Mouse (Mus musculus) kidney, embryonic 15.5 days (tissue): ENCODE results near the gene Arl6ip4. TPM values are rescaled to one million over a fixed set of nuclear protein-coding genes. Genes with fewer than 3 reads are reported as not detected.

ENCODE experiments used
- ATAC-seq: fragments of 200-750 bp; cut with Nextera tagmentation; replicated peaks from 2 replicates; pipeline ENCODE4 v1.8.0; 2017; ENCODE audit warnings: moderate TSS enrichment; ENCODE audit not compliant: low FRiP score
- H3K27ac ChIP-seq: fragments of 300-500 bp; sonication (generic); 2 replicates; pipeline ENCODE4 v1.5.1; 2015; ENCODE audit warnings: mild to moderate bottlenecking, inconsistent platforms
- H3K27me3 ChIP-seq: fragments of 300-500 bp; sonication (generic); 2 replicates; pipeline ENCODE4 v1.6.1; 2015; ENCODE audit warnings: inconsistent platforms
- H3K36me3 ChIP-seq: fragments of 300-500 bp; sonication (generic); 2 replicates; pipeline ENCODE4 v1.6.1; 2015; ENCODE audit warnings: inconsistent platforms
- H3K4me1 ChIP-seq: fragments of 300-500 bp; sonication (generic); 2 replicates; pipeline ENCODE4 v1.6.1; 2015; ENCODE audit warnings: inconsistent platforms
- H3K4me2 ChIP-seq: fragments of 300-500 bp; sonication (generic); 2 replicates; pipeline ENCODE4 v1.6.1; 2015; ENCODE audit warnings: moderate library complexity, mild to moderate bottlenecking, inconsistent platforms
- H3K4me3 ChIP-seq: fragments of 300-500 bp; sonication (generic); replicated peaks from 2 replicates; pipeline ENCODE4 v1.5.1; 2015; ENCODE audit warnings: mild to moderate bottlenecking, inconsistent platforms
- H3K9ac ChIP-seq: fragments of 300-500 bp; sonication (generic); 2 replicates; pipeline ENCODE4 v1.6.1; 2015; ENCODE audit warnings: mild to moderate bottlenecking, inconsistent platforms
- H3K9me3 ChIP-seq: fragments of 300-500 bp; sonication (generic); replicated peaks from 2 replicates; pipeline ENCODE4 v1.6.1; 2016; ENCODE audit warnings: inconsistent platforms
- WGBS: fragments of 180-500 bp; shearing (Covaris S2); methylation state at CpG from one replicate; pipeline ENCODE4 v1.1.7; 2015; ENCODE audit warnings: mixed read lengths; 5-methylcytosine and 5-hydroxymethylcytosine counted together
- polyA plus RNA-seq: library from polyadenylated mRNA; unstranded; fragments of >200 nt; fragmentation: Nextera tagmentation; extraction: Ambion mirVana; gene quantifications from 2 replicates; pipeline ENCODE4 v1.2.1, GENCODE M21; 2015

Gene Arl6ip4
- polyA plus RNA-seq = 101 and 108 TPM in 2 replicates

DNA sequence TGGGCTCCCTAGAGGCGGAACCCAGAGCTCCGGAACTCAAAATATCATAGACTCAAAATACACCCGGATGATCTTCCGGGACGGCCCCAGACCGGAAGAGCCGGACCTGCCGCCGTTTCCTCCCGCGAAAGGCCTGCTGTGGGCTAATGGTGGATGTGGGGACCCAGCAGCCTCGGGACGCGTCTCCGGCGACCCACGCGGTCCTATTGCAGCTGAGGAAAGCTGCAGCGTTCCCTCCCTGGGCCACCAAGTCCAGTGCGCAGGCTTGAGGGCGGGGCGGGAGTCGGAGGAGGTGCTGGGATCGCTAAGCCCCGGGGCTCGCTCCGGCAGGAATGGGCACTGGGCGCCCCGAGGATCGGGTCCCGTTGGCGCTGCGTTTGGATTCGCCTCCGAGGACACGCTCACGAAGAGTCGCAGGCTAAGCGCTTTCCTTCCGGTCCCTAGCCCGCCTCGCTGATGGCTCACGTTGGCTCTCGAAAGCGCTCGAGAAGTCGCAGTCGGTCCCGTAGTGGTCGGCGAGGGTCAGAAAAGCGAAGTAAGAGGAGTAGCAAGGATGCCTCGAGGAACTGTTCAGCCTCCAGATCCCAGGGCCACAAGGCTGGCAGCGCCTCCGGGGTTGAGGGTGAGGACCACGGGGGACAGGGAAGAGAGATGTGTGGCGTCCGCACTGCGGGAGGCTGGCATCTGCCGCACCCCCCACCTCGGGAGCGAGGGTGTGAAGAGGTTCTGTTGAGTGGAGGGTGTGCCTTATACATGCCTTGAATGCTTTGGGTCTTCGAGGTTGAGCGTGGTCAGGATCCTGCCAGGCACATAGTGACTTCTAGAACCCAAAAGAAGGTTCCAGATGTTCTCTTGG lies at the start of gene Arl6ip4:
TSS of gene Arl6ip4 (plus strand) at position 100 of the 856 bp plus-strand sequence.
- ATAC-seq = no peak
- Histone ChIP-seq H3K36me3 (peaks cover 53% of the 10 kb centered on the region), H3K27ac (peak within 1 kb of the TSS; percentile 86), H3K4me3 (peak within 1 kb of the TSS; percentile 98), H3K9me3 (no peaks in the 10 kb centered on the region), H3K27me3 (no peaks in the 10 kb centered on the region), H3K9ac (peak within 1 kb of the TSS; percentile 96), H3K4me1 (peaks cover 36% of the 10 kb centered on the region), H3K4me2 (peak within 1 kb of the TSS; percentile 93)
- 1% methylated on average over 64 of the region's 64 CpGs for WGBS

- H3K4me1 ChIP-seq = peaks cover 27% of the 10 kb centered on the region
- H3K4me2 ChIP-seq = no peak overlapping the region
- no peak overlapping the region for H3K27ac ChIP-seq
- H3K27me3 ChIP-seq = no peaks in the 10 kb centered on the region
- 72% methylated on average over 3 of the region's 3 CpGs for WGBS
- H3K4me3 ChIP-seq = no peak overlapping the region
- ATAC-seq = no peak
- no peaks in the 10 kb centered on the region for H3K36me3 ChIP-seq
- H3K9ac ChIP-seq = no peak overlapping the region
- H3K9me3 ChIP-seq = no peaks in the 10 kb centered on the region
Measured at GRCm38 (mm10) chr5:124069657-124070056, 46.2 kb upstream of the Arl6ip4 start.

DNA sequence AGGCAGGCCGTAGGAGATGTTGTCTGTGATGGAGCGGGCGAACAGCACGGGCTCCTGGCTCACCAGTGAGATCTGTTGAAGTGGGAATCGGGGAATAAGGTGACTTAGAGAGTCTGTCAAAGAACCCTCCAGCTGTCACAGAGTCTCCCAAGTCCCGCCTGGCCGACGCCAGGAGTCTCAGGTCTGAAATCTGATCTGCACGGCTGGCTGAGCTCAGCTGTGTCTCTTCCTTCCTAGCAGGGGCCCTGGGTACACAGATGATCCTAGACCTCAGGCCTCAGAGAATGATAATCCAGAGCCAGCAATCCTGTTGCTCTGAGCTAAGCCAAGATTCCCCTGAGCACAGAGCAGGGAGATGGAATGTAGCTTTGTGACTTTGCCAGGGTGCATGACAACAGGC lies 42.2 kb upstream of the Arl6ip4 start:
- Histone ChIP-seq H3K27ac (peak overlapping the region; percentile 68; the same call in 1 of the 2 replicates), H3K9ac (no peak overlapping the region), H3K27me3 (no peaks in the 10 kb centered on the region), H3K4me2 (no peak overlapping the region), H3K9me3 (no peaks in the 10 kb centered on the region), H3K4me3 (no peak overlapping the region), H3K36me3 (no peaks in the 10 kb centered on the region), H3K4me1 (peaks cover 54% of the 10 kb centered on the region)
- peak; percentile 67 for ATAC-seq
- 33% methylated on average over 9 of the region's 9 CpGs for WGBS

DNA sequence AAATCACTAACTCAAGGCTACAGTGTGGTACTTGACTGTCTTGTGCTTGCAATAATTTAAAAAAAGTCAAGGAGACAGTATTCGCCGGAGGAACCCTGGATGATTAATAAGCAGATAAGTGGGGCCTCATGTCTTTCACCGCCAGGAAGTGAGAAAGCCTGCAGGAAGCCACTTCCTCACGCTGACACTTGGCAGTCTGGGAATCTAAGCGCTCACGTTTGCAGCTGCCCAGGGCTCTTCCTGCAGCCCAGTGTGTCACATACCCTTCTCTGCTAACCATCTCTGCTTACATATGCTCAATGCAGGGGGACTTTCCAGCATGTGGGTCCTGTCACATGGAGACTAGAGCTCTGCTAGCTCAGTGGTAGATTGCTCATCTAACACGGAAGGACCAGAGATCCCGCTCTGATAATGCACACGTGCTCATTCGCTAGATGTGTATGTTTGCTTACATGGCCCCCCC lies 41.0 kb upstream of the Arl6ip4 start:
- Histone ChIP-seq H3K4me2 (no peak overlapping the region), H3K36me3 (no peaks in the 10 kb centered on the region), H3K27me3 (no peaks in the 10 kb centered on the region), H3K27ac (peak overlapping the region; percentile 22; the same call in 1 of the 2 replicates), H3K4me1 (peaks cover 54% of the 10 kb centered on the region), H3K4me3 (no peak overlapping the region), H3K9ac (no peak overlapping the region), H3K9me3 (no peaks in the 10 kb centered on the region)
- ATAC-seq = 0 out of 2 replicates have a peak, but pooled peaks have one; percentile 1
- WGBS = 39% methylated on average over 10 of the region's 10 CpGs

GRCm38 (mm10) chr5:124075716-124076115 lies 40.2 kb upstream of the Arl6ip4 start:
- no peaks in the 10 kb centered on the region for H3K9me3 ChIP-seq
- H3K27me3 ChIP-seq = no peaks in the 10 kb centered on the region
- H3K4me1 ChIP-seq = peaks cover 52% of the 10 kb centered on the region
- ATAC-seq = no peak
- H3K4me2 ChIP-seq = no peak overlapping the region
- no peak overlapping the region for H3K9ac ChIP-seq
- H3K36me3 ChIP-seq = no peaks in the 10 kb centered on the region
- 66% methylated on average over 9 of the region's 9 CpGs for WGBS
- peak overlapping the region; percentile 37; the same call in 1 of the 2 replicates for H3K27ac ChIP-seq
- H3K4me3 ChIP-seq = no peak overlapping the region

DNA sequence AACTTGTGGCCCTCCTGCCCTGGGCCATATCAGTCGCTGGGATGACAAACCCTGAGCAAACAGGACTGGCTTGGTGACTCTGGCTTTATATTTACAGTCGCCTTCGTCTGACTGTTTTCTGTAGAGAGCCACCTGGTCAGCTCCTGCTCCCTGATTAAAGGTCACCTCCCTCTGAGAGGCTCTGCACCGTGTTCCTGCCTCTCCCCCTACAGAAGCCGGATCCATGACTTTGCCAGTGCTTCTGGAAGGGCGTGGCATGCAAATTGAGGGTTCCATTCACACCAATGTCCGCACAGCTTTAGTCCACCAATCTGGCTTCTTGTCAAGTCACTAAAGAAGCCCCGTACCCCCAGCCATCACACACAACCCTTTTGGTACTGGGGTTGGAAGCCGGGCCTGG lies 39.3 kb upstream of the Arl6ip4 start:
- Histone ChIP-seq H3K4me3 (no peak overlapping the region), H3K36me3 (no peaks in the 10 kb centered on the region), H3K27me3 (no peaks in the 10 kb centered on the region), H3K9me3 (no peaks in the 10 kb centered on the region), H3K27ac (peak overlapping the region; percentile 10; the same call in 1 of the 2 replicates), H3K4me2 (no peak overlapping the region), H3K4me1 (peaks cover 45% of the 10 kb centered on the region), H3K9ac (no peak overlapping the region)
- no peak for ATAC-seq
- 50% methylated on average over 9 of the region's 9 CpGs for WGBS

GRCm38 (mm10) chr5:124077241-124077640 lies 38.6 kb upstream of the Arl6ip4 start:
- Histone ChIP-seq H3K27me3 (no peaks in the 10 kb centered on the region), H3K4me1 (peaks cover 41% of the 10 kb centered on the region), H3K36me3 (no peaks in the 10 kb centered on the region), H3K27ac (no peak overlapping the region), H3K9me3 (no peaks in the 10 kb centered on the region), H3K4me2 (no peak overlapping the region), H3K9ac (no peak overlapping the region), H3K4me3 (no peak overlapping the region)
- WGBS = 79% methylated on average over 13 of the region's 13 CpGs
- no peak for ATAC-seq

DNA sequence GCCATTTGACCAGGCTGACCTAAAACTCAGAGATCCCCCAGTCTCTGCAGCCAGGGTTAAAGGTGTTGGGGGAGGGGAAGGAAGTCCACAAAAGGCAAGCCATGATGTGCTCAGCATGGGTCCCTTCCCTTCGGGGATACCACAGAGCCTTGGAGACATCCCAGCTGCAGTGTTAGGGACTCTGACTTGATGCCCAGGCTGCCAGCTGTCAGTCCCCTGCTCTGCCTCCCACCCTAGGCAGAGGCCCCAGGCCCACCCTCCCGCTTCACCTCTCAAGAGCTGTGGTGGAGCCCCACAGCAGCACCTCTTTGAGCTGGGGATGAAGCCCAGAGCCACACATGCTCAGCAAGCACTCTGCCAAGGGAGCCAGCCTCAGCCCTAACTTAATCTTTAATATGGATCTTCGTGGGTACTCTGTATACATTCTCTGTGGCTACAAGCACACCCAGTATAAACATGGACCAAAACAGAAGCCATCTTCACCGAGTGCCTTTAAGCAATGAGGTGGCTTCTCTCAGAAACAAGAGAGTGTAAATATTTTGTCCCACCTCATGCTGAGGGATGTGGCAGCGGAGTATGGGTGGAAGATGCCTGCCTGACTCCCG lies 37.9 kb upstream of the Arl6ip4 start:
- ATAC-seq = no peak
- 75% methylated on average over 6 of the region's 6 CpGs for WGBS
- no peak overlapping the region for H3K4me3 ChIP-seq
- no peaks in the 10 kb centered on the region for H3K36me3 ChIP-seq
- H3K9ac ChIP-seq = no peak overlapping the region
- H3K9me3 ChIP-seq = no peaks in the 10 kb centered on the region
- peaks cover 41% of the 10 kb centered on the region for H3K4me1 ChIP-seq
- H3K4me2 ChIP-seq = no peak overlapping the region
- no peaks in the 10 kb centered on the region for H3K27me3 ChIP-seq
- no peak overlapping the region for H3K27ac ChIP-seq

DNA sequence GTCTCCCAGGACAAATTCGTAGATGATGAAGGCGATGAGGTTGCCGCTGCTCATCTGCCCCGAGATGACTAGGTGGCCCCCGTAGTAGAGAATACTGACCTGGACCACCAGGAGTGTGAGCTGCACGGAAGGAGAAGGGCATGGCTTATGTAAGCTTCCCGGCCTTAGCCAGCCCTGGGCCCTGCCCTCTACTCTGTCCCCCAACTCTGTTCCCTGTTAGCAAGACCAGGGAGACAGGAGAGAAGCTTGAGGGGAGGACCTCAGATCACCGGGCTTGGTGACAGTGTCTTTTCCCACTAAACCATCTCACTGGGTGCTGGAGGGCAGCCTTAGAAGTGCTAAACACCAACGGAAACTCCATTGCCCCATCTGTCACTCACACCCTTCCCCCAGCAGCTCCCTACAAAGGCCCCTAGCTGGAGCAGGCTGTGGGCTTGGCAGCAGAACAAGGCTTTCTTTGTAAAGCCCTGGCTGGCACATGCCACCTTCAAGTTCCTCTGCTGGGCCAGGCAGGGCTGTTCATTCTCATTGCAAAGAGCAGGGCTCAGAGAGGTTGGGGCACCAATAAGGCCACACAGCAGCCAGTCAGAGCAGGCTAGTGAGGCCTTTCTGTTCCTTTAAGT lies 37.0 kb upstream of the Arl6ip4 start:
- WGBS = 58% methylated on average over 9 of the region's 9 CpGs
- ATAC-seq = no peak
- Histone ChIP-seq H3K36me3 (no peaks in the 10 kb centered on the region), H3K4me2 (no peak overlapping the region), H3K9me3 (no peaks in the 10 kb centered on the region), H3K27ac (no peak overlapping the region), H3K4me1 (peaks cover 34% of the 10 kb centered on the region), H3K9ac (no peak overlapping the region), H3K27me3 (no peaks in the 10 kb centered on the region), H3K4me3 (no peak overlapping the region)

DNA sequence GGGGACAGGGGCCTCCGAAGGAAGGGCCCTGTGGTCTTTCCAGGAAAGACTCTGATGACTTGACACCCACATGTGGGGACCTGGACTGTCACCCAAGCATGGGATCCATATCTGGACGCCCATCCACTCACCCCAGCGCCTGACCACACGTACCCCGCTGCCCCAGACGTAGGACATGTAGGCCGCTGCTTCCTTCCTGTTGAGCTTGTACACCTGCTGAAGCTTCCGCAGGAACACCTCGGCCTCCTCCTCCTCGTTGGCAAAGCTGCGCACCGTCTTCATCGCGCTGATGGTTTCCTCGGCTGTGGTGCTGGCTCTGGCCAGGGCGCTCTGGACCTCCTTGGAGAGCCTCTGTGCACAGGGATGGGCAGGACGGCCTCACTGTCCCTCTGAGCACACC lies 36.0 kb upstream of the Arl6ip4 start:
- Histone ChIP-seq H3K9ac (no peak overlapping the region), H3K27ac (no peak overlapping the region), H3K4me3 (no peak overlapping the region), H3K27me3 (no peaks in the 10 kb centered on the region), H3K9me3 (no peaks in the 10 kb centered on the region), H3K4me1 (peaks cover 25% of the 10 kb centered on the region), H3K4me2 (no peak overlapping the region), H3K36me3 (no peaks in the 10 kb centered on the region)
- WGBS = 92% methylated on average over 17 of the region's 17 CpGs
- ATAC-seq = no peak

- WGBS = 79% methylated on average over 10 of the region's 10 CpGs
- Histone ChIP-seq H3K27ac (no peak overlapping the region), H3K9me3 (no peaks in the 10 kb centered on the region), H3K4me1 (no peaks in the 10 kb centered on the region), H3K4me2 (no peak overlapping the region), H3K27me3 (no peaks in the 10 kb centered on the region), H3K4me3 (no peak overlapping the region), H3K36me3 (no peaks in the 10 kb centered on the region), H3K9ac (no peak overlapping the region)
- no peak for ATAC-seq
Measured at GRCm38 (mm10) chr5:124082447-124082846, 33.4 kb upstream of the Arl6ip4 start.
